Mouse (Mus musculus): ENCODE measurements around the gene 1700011L22Rik. TPM values are rescaled to one million over a fixed set of nuclear protein-coding genes. Genes with fewer than 3 reads are reported as not detected.

The 1700011L22Rik gene
- polyA plus RNA-seq, 1 experiment: not detected

GRCm38 (mm10) chr8:79161172-79161778 is 87.1 kb downstream of the 1700011L22Rik start:
- 86% methylated on average over 4 of the region's 4 CpGs for WGBS
- Histone ChIP-seq H3K27ac (ENCODE audit: insufficient read depth, low read depth, low read length) (no peak overlapping the region), H3K36me3 (ENCODE audit: control insufficient read depth, insufficient read depth, low read length) (peaks cover 4% of the 10 kb centered on the region; the same call in 1 of the 2 replicates), H3K4me3 (ENCODE audit: low read depth, low read length) (no peak overlapping the region), H3K4me1 (ENCODE audit: control insufficient read depth, insufficient read depth, insufficient read length, low read length) (peaks cover 24% of the 10 kb centered on the region), H3K27me3 (ENCODE audit: control insufficient read depth, insufficient read depth, low read length) (no peaks in the 10 kb centered on the region)
- TF ChIP-seq CTCF (IDR thresholded peaks at IDR 0.05; ENCODE audit: extremely low read depth, insufficient read length, insufficient replicate concordance, low read depth, low read length): no peak
- no peak for TF ChIP-seq POLR2A (IDR thresholded peaks at IDR 0.05; ENCODE audit: low read depth, low read length)

Other genes with a start within 250 kb of the 1700011L22Rik start
- 9.8 and 16.9 TPM in 2 replicates for gene Zfp827, start 220.1 kb downstream of the 1700011L22Rik start, polyA plus RNA-seq (2012; rRNA removed)
- gene Mmaa, start 46.4 kb upstream of the 1700011L22Rik start, polyA plus RNA-seq (2012; rRNA removed): 1.3 and 3.5 TPM in 2 replicates
- 27.3 and 54.1 TPM in 2 replicates for gene Smad1, start 150.9 kb upstream of the 1700011L22Rik start, polyA plus RNA-seq (2012; rRNA removed)

Measured in small intestine, adult 2 months (tissue).